Mouse (Mus musculus) limb, embryonic 14.5 days (tissue): ENCODE data around the gene Ezh2. TPM values are rescaled to one million over a fixed set of nuclear protein-coding genes. Genes with fewer than 3 reads are reported as not detected.

Experiments
- ATAC-seq: fragments of 200-750 bp; cut with Nextera tagmentation; 2 replicates; pipeline ENCODE4 v1.8.0; 2017; ENCODE audit warnings: low read depth, moderate number of reproducible peaks, moderate TSS enrichment; ENCODE audit not compliant: low FRiP score
- DNase-seq: peaks from one replicate; pipeline ENCODE4 v3.0.0-alpha.2; 2015; ENCODE audit warnings: low spot score
- H3K27ac ChIP-seq: fragments of 300-500 bp; sonication (generic); replicated peaks from 2 replicates; pipeline ENCODE4 v1.5.1; 2014; ENCODE audit warnings: low read depth, mild to moderate bottlenecking, low read length, moderate library complexity, mixed read lengths
- H3K27me3 ChIP-seq: fragments of 300-500 bp; sonication (generic); 2 replicates; pipeline ENCODE4 v1.6.1; 2014; ENCODE audit warnings: low read length, mixed read lengths; ENCODE audit not compliant: control insufficient read depth, insufficient read depth
- H3K36me3 ChIP-seq: fragments of 300-500 bp; sonication (generic); 2 replicates; pipeline ENCODE4 v1.6.1; 2014; ENCODE audit warnings: mild to moderate bottlenecking, low read length, moderate library complexity, mixed read lengths; ENCODE audit not compliant: control insufficient read depth, insufficient read depth
- H3K4me1 ChIP-seq: fragments of 300-500 bp; sonication (generic); 2 replicates; pipeline ENCODE4 v1.6.1; 2014; ENCODE audit warnings: antibody characterized with exemption, low read length, mixed read lengths; ENCODE audit not compliant: control insufficient read depth, insufficient read depth
- H3K4me2 ChIP-seq: fragments of 300-500 bp; sonication (generic); replicated peaks from 2 replicates; pipeline ENCODE4 v1.6.1; 2014; ENCODE audit warnings: low read depth, mild to moderate bottlenecking, low read length, moderate library complexity; ENCODE audit not compliant: severe bottlenecking
- H3K4me3 ChIP-seq: fragments of 300-500 bp; sonication (generic); replicated peaks from 2 replicates; pipeline ENCODE4 v1.5.1; 2014; ENCODE audit warnings: low read length
- H3K9ac ChIP-seq: fragments of 300-500 bp; sonication (generic); 2 replicates; pipeline ENCODE4 v1.6.1; 2014; ENCODE audit warnings: mild to moderate bottlenecking, low read depth, low read length, moderate library complexity; ENCODE audit not compliant: severe bottlenecking
- H3K9me3 ChIP-seq: fragments of 300-500 bp; sonication (generic); 2 replicates; pipeline ENCODE4 v1.6.1; 2016; ENCODE audit warnings: low read length; ENCODE audit not compliant: control insufficient read depth
- POLR2A ChIP-seq: fragments of 200-500 bp; IDR thresholded peaks from 2 replicates; pipeline ENCODE4 v1.8.0; 2012; ENCODE audit warnings: inconsistent platforms, mild to moderate bottlenecking, moderate library complexity, borderline replicate concordance; ENCODE audit not compliant: insufficient read depth, insufficient read length; ENCODE audit errors: extremely low read depth
- WGBS: fragments of 180-500 bp; shearing (Covaris S2); extraction: QIAGEN DNeasy Blood & Tissue Kit; methylation state at CpG from one replicate; pipeline ENCODE4 v1.1.7; 2014; 5-methylcytosine and 5-hydroxymethylcytosine counted together
- polyA plus RNA-seq, 2 experiments: library from polyadenylated mRNA; depleted of rRNA in 1 of 2; stranded (reverse) in 1 of 2; unstranded in 1 of 2; fragments of >200 nt; fragmentation: Nextera tagmentation in 1 of 2; extraction: Ambion mirVana in 1 of 2; gene quantifications; 2 replicates each; pipeline versions ENCODE4 v1.2.1 to v1.2.3; 2012 to 2014

Gene Ezh2
- polyA plus RNA-seq, 2 experiments = 81.0 to 153 TPM

- WGBS = 75% methylated on average over 1 of the region's 1 CpGs
- no peak for ATAC-seq
- DNase-seq = no peak
- H3K9me3 ChIP-seq = no peaks in the 10 kb centered on the region
- no peaks in the 10 kb centered on the region for H3K27me3 ChIP-seq
- no peaks in the 10 kb centered on the region for H3K4me1 ChIP-seq
- no peak overlapping the region for H3K4me3 ChIP-seq
- no peak overlapping the region for H3K27ac ChIP-seq
- peaks cover 96% of the 10 kb centered on the region for H3K36me3 ChIP-seq
- no peak overlapping the region for H3K9ac ChIP-seq
- no peak for TF ChIP-seq POLR2A
- H3K4me2 ChIP-seq = no peak overlapping the region
Measured at GRCm38 (mm10) chr6:47527655-47528054, 67.5 kb downstream of the Ezh2 start.

- no peak for DNase-seq
- Histone ChIP-seq H3K4me2 (no peak overlapping the region), H3K4me1 (no peaks in the 10 kb centered on the region), H3K9ac (no peak overlapping the region), H3K27me3 (no peaks in the 10 kb centered on the region), H3K36me3 (peaks cover 95% of the 10 kb centered on the region), H3K4me3 (no peak overlapping the region), H3K9me3 (no peaks in the 10 kb centered on the region), H3K27ac (no peak overlapping the region)
- TF ChIP-seq POLR2A = no peak
- no peak for ATAC-seq
- 90% methylated on average over 2 of the region's 2 CpGs for WGBS
Measured at GRCm38 (mm10) chr6:47527129-47527528, 68.0 kb downstream of the Ezh2 start.

GRCm38 (mm10) chr6:47526446-47526845, 68.7 kb downstream of the Ezh2 start:
- Histone ChIP-seq H3K4me2 (no peak overlapping the region), H3K27ac (no peak overlapping the region), H3K9me3 (no peaks in the 10 kb centered on the region), H3K9ac (no peak overlapping the region), H3K36me3 (peaks cover 96% of the 10 kb centered on the region), H3K4me1 (no peaks in the 10 kb centered on the region), H3K27me3 (no peaks in the 10 kb centered on the region), H3K4me3 (no peak overlapping the region)
- TF ChIP-seq POLR2A = no peak
- WGBS = 72% methylated on average over 4 of the region's 4 CpGs
- no peak for ATAC-seq
- no peak for DNase-seq

- H3K36me3 ChIP-seq = peaks cover 94% of the 10 kb centered on the region
- no peaks in the 10 kb centered on the region for H3K27me3 ChIP-seq
- no peak overlapping the region for H3K4me2 ChIP-seq
- ATAC-seq = no peak
- no peak for DNase-seq
- WGBS = 83% methylated on average over 2 of the region's 2 CpGs
- no peak overlapping the region for H3K4me3 ChIP-seq
- H3K9me3 ChIP-seq = no peaks in the 10 kb centered on the region
- no peak overlapping the region for H3K9ac ChIP-seq
- H3K27ac ChIP-seq = no peak overlapping the region
- TF ChIP-seq POLR2A = no peak
- H3K4me1 ChIP-seq = no peaks in the 10 kb centered on the region
Measured at GRCm38 (mm10) chr6:47525041-47525440, 70.1 kb downstream of the Ezh2 start.

GRCm38 (mm10) chr6:47522431-47522830, 72.7 kb downstream of the Ezh2 start:
- DNase-seq = no peak
- Histone ChIP-seq H3K36me3 (peaks cover 91% of the 10 kb centered on the region), H3K27me3 (no peaks in the 10 kb centered on the region), H3K4me1 (no peaks in the 10 kb centered on the region), H3K27ac (no peak overlapping the region), H3K4me2 (no peak overlapping the region), H3K4me3 (no peak overlapping the region), H3K9ac (no peak overlapping the region), H3K9me3 (no peaks in the 10 kb centered on the region)
- WGBS = 93% methylated on average over 3 of the region's 3 CpGs
- TF ChIP-seq POLR2A = no peak
- ATAC-seq = no peak

- DNase-seq (no peak), ATAC-seq (no peak)
- H3K9me3 ChIP-seq = no peaks in the 10 kb centered on the region
- H3K27ac ChIP-seq = no peak overlapping the region
- H3K4me1 ChIP-seq = no peaks in the 10 kb centered on the region
- H3K4me3 ChIP-seq = no peak overlapping the region
- 82% methylated on average over 2 of the region's 2 CpGs for WGBS
- peaks cover 92% of the 10 kb centered on the region for H3K36me3 ChIP-seq
- H3K9ac ChIP-seq = no peak overlapping the region
- TF ChIP-seq POLR2A = no peak
- H3K4me2 ChIP-seq = no peak overlapping the region
- no peaks in the 10 kb centered on the region for H3K27me3 ChIP-seq
Measured at GRCm38 (mm10) chr6:47520030-47520429, 75.1 kb downstream of the Ezh2 start.
